Mouse (Mus musculus) frontal cortex, postnatal 10 days (tissue): ENCODE measurements around the gene Atp13a3.
"Not testable (repeated sequence)": the region's sequence is repeated elsewhere in the genome, so short reads cannot be mapped to it uniquely, and the experiment has no call there.

Experiments
- DNase-seq, 2 experiments: peaks; one replicate each; pipeline ENCODE4 v3.0.0; 2022; ENCODE audit warnings: low spot score in 2 of 2, mixed read lengths in 1 of 2

Atp13a3 gene

GRCm38 (mm10) chr16:30405925-30406670, at the start of gene Atp13a3:
Gene Atp13a3 (minus strand): TSS chr16:30405975.
- DNase-seq, result no peak

GRCm38 (mm10) chr16:30453213-30453975, 47.6 kb upstream of the Atp13a3 start:
- DNase-seq, result no peak

- not testable (repeated sequence) for DNase-seq
Observed at GRCm38 (mm10) chr16:30451174-30451573, 45.4 kb upstream of the Atp13a3 start.

DNA sequence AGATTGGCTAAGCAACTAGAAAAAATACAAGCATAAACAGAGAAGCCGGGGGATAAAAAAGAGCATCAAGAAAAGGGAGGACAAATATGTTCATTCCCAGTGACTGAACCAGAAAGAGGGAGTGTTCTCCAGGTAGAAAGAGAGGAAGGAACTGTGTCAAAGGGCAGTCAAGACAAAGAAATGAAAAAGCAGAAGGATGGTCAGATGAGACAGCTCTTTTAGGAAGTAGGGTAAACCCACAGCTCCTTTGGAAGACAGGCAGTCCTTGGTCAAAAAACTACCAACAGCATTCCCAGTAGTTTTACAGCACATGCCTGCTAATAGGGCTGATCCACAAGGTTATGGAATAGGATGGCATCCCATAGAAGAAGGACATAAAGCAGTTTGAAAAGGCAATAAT, 43.2 kb upstream of the Atp13a3 start:
- no peak for DNase-seq

- no peak for DNase-seq
Observed at GRCm38 (mm10) chr16:30448169-30448568, 42.4 kb upstream of the Atp13a3 start.

DNA sequence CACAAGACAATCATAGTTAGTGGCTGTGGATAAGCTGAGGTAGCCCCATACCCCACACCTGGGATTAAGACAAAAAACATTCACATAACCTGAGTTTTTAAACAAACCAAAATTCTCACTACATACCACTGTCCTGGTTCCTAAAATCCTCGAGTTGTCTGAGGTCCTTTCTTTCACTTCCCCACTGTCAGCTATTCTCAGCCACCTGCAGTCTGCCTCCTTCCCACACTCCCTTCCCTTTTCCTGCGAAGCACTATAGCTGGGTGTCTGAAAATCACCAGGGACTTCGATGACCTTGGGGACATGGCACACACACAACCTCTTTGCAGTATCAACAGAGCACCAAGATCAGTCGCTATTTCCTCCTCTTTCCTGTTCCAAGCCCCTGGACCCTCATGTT, 41.9 kb upstream of the Atp13a3 start:
- no peak for DNase-seq

DNA sequence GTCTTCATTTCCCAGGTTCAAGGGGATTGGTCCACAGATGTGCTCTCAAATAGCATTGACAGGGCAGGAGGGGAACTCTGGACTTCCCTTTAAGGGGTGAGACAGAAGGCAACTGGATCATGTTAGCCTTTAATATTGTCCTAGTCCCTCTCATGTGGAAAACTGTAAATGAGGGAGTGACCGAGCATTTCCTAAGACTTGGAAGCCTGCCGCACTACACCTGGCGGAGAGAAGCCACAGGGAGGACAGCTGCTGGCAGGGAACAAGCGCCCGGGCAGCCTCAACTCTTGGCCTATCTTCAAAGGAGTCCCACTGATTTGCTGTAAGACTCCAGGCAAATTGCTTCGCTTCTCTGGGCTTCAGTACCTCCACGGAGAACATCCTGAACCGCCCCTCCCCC, 37.6 kb upstream of the Atp13a3 start:
- no peak for DNase-seq

DNA sequence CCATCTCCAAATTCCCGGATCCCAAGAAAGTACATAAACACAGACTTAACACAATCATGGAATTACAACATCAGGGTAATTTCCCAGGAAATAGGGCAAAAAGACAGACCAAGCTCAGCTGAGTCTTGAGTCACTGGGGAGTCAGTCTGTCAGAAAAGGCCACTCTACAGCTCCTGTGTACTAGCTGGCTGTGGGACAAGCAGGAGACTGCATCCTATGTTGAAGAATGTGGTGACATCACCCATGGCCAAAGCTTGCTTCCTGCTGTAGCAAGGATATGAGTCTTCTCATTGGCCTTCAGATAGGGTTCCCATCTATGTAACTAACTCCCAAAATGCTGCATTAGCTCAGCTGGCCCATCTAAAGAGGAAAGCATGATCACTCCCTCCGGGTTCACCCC, 36.7 kb upstream of the Atp13a3 start:
- DNase-seq, result no peak

- no peak for DNase-seq
Observed at GRCm38 (mm10) chr16:30441409-30441808, 35.6 kb upstream of the Atp13a3 start.

DNA sequence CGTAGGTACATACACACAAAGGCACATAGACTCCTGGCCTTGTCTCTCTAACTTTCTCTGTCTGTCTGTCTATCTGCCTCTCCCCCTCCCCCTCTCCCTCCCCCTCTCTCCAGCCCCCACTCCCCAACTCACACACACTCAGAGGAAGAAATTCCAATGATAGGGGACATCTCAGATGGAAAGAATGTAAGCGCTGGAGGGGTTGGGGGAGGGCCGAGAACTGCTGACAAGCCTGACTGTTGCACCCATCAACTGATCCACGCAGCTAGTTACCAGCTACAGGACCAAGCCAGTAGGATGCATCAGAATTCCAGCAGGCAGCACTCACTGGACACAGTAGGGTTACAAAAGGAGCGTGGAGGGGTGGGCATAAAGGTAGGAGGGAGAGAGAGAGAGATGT, 34.1 kb upstream of the Atp13a3 start:
- DNase-seq, result no peak

- no peak for DNase-seq
Observed at GRCm38 (mm10) chr16:30439411-30439810, 33.6 kb upstream of the Atp13a3 start.

DNA sequence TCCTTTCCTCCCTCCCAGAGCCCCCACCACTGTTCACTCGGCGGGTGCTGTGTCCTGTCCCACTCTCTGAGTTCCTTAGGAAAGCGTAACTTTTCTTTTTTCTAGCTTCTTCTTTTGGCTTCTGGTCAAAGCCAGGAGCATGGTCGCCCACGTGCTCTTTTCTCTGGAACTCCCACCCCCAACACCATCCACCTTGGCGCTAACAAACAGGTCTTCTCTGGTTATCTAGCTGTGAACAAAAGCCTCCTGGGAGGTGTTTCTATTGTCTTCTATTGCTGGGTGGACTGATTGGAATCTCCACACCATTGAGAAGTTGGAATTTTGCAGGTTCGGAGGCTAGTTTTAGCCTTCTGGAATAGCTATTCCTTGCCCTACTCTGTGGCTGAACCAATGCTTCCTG, 30.5 kb upstream of the Atp13a3 start:
- no peak for DNase-seq

- DNase-seq, result no peak
Observed at GRCm38 (mm10) chr16:30435393-30435792, 29.6 kb upstream of the Atp13a3 start.

GRCm38 (mm10) chr16:30433148-30433547, 27.4 kb upstream of the Atp13a3 start:
- DNase-seq, result no peak

DNA sequence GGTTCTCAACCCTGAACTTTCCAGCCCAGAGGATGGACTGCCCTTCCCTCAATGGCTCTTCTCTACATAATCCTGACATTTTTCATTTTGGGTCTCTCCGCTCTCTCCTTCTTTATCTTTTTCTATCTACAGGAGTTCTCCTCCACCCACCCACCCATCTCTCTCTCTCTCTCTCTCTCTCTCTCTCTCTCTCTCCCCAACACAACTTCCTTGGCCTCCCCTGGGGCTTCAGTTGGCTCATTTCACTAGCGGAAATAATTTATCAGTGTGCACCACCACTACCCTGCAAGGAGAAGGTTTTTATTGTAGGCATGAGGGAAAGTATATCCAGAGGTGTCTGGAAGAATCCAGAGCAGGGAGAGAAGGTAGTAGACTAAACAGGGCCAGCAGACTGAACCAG, 26.3 kb upstream of the Atp13a3 start:
- DNase-seq, result no peak

DNA sequence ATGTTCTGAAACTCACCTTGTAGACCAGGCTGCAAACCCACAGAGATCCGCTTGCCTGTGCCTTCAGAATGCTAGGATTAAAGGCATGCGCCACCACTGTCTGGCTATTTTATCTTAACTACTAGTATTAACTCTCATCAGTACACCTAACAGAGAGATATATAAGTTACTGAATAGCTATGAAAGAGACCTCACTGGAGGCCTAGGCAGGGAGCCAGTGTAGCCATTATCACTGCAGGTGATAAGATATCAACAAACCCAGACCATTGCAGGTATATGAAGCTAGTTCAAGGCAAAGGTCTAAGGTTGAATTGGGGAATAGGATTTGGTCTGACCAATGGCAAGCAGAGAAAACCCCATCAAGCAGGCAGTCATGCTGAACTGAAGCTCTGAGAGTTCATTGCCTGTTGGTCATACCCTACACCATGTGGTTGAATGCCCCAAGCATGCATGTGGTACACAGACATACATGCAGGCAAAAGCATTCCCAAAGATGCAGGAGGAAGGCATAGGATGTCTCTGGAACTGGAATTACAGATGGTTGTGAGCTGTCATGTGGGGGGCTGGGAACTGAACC, 24.8 kb upstream of the Atp13a3 start:
- no peak for DNase-seq

GRCm38 (mm10) chr16:30428753-30429260, 23.0 kb upstream of the Atp13a3 start:
- no peak for DNase-seq

DNA sequence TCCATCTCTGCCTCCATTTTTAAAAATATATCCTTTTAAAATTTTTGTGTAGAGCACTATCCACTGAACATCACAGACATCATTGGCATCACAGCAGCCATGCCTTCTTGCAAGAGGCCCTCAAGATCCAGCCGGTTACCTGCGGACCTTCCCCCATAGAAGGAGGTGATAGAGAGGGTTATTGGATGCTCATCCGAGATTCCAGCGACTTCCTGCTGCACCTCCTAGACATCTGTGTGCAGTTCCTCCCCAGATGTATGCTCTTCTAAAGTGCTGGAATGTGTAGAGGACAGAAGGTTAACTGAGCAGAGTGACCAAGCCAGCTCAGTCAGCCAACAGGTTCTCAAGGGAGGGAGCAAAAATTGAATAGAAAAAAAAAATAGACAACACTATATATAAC, 21.7 kb upstream of the Atp13a3 start:
- no peak for DNase-seq

DNA sequence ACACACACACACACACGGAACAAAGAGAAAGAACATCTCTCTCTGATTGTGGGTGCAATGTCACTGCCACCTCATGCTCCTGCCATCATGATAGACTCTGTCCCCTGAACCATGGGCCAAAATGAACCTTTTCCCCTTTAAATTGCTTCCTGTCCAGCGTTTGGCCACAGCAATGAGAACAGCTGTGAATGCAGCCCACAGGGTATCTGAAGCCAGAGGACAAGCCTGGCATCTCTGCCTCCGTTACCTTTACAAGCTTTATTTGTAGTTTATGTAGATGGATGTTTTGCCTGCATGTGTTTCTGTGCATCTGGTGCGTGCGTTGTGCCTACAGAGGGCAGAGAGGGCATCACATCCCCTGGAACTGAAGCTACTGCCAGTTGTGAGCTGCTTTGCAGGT, 21.2 kb upstream of the Atp13a3 start:
- DNase-seq, result no peak

DNA sequence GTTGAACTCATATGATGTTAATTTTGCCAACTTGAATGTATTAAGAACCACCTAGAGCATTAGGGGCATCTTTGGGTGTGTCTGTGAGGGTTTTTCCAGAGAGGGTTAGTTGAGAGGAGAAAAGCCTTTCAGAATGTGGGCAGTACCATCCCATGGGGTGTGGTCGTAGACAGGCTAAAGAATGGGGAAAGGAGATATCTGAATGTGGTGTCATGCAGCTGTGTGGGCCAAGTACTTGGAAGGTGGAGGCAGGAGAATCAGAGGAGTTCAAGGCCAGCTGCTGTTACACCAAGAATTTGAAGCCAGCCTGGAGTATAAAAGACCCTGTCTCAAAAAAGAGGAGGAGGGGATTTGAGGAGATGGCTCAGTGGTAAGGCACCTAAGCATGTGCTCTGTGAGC, 20.2 kb upstream of the Atp13a3 start:
- DNase-seq, result no peak

DNA sequence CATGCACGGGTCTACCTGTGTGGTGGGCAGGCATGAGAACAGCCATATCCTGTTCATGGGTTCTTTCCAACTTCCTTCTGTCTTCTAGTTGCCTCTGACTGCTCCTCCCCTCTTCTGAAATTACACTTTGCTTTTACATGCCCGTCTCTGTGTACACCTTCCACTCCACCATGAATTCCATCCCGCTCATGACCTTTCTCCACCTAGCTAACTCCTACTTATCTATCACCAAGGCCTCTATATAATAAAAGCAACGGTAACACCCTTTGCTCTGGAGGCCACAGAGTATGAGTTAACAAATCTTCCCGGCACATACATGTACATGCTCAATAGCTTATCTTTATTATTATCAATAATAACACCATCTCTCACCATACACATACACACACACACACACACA, 18.3 kb upstream of the Atp13a3 start:
- no peak for DNase-seq

DNA sequence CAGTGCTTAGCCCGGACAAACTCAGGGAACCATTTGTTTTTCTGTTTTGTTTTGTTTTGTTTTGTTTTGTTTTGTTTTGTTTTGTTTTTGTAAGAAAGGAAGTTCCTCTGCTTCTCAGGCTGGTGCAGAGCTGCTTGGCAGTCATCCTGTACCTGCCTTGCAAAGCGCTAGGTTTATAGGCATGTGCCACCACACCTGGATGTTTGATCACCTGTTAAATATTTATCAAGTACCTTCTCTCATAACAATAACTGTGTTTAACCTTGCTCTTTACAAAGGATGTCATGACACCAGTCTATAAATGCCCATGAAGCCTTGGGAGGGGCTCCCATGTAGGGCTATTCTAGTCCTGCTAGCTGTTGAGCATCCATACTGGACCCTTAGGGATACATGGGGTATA, 10.9 kb upstream of the Atp13a3 start:
- no peak for DNase-seq

GRCm38 (mm10) chr16:30416284-30416683, 10.5 kb upstream of the Atp13a3 start:
- peak in 1 of 2 experiments; percentile 25 for DNase-seq
